Mouse (Mus musculus) testis, adult 2 months (tissue): ENCODE measurements around the gene 9930111J21Rik1. TPM values are rescaled to one million over a fixed set of nuclear protein-coding genes. Genes with fewer than 3 reads are reported as not detected.
"Not testable (repeated sequence)": the region's sequence is repeated elsewhere in the genome, so short reads cannot be mapped to it uniquely, and the experiment has no call there.

Experiments used
- H3K27ac ChIP-seq: fragments of 200-500 bp; 2 replicates; pipeline ENCODE4 v1.5.1; 2012; ENCODE audit warnings: low read depth, low read length; ENCODE audit not compliant: control insufficient read depth, insufficient read depth
- H3K27me3 ChIP-seq: fragments of 200-500 bp; 2 replicates; pipeline ENCODE4 v1.6.1; 2012; ENCODE audit warnings: mild to moderate bottlenecking, low read length, moderate library complexity; ENCODE audit not compliant: control insufficient read depth, insufficient read depth
- H3K36me3 ChIP-seq: fragments of 200-500 bp; 2 replicates; pipeline ENCODE4 v1.6.1; 2012; ENCODE audit warnings: mild to moderate bottlenecking, low read length; ENCODE audit not compliant: control insufficient read depth, insufficient read depth
- H3K4me1 ChIP-seq: fragments of 200-500 bp; 2 replicates; pipeline ENCODE4 v1.6.1; 2012; ENCODE audit warnings: low read length; ENCODE audit not compliant: control insufficient read depth, insufficient read depth
- H3K4me3 ChIP-seq: fragments of 200-500 bp; 2 replicates; pipeline ENCODE4 v1.5.1; 2012; ENCODE audit warnings: low read depth, mild to moderate bottlenecking, low read length, moderate library complexity, mixed read lengths; ENCODE audit not compliant: control insufficient read depth
- polyA plus RNA-seq: library from polyadenylated mRNA; depleted of rRNA; stranded (reverse); fragments of >200 nt; gene quantifications from 2 replicates; pipeline ENCODE4 v1.2.3, GENCODE M21; 2012

The 9930111J21Rik1 gene
- polyA plus RNA-seq, 1 experiment: not detected

GRCm38 (mm10) chr11:48978240-48978939, 808 bp downstream of the 9930111J21Rik1 start, which contains the start of gene Olfr56:
TSS of gene Olfr56 (plus strand) at chr11:48978889.
- H3K27ac ChIP-seq, H3K36me3 ChIP-seq, H3K4me3 ChIP-seq, H3K27me3 ChIP-seq, H3K4me1 ChIP-seq: not testable (repeated sequence)

GRCm38 (mm10) chr11:48974686-48975085, 4.5 kb downstream of the 9930111J21Rik1 start:
- not testable (repeated sequence) for H3K27ac ChIP-seq, H3K27me3 ChIP-seq, H3K36me3 ChIP-seq, H3K4me3 ChIP-seq, H3K4me1 ChIP-seq

- not testable (repeated sequence) for H3K4me1 ChIP-seq, H3K36me3 ChIP-seq, H3K27ac ChIP-seq, H3K27me3 ChIP-seq, H3K4me3 ChIP-seq
Observed at GRCm38 (mm10) chr11:48946090-48946489, 33.1 kb downstream of the 9930111J21Rik1 start, which contains the start of gene Psme2b. TSS of gene Psme2b (minus strand) at chr11:48946190.

DNA sequence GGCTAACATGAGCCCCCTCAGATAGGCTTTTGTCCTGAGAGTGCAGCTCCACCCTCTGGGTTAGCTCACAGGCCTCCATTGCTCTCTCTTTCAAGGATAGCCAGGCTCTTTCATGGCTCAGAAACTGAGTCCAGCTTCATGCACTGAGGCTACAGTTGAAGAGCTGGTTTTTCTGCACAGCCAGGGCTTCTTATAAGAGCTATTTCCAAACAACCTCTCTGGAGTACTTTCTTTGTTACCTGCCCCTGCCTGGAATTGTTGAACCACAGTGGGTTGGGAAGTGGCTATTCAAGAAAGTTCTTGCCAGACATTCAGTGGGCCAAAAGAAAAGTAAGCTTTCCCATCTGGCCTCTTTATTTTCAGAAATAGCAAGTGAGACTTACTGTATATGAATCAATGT, 39.9 kb downstream of the 9930111J21Rik1 start:
- not testable (repeated sequence) for H3K36me3 ChIP-seq, H3K4me1 ChIP-seq, H3K27ac ChIP-seq, H3K27me3 ChIP-seq, H3K4me3 ChIP-seq

- H3K27ac ChIP-seq, H3K36me3 ChIP-seq, H3K27me3 ChIP-seq, H3K4me1 ChIP-seq, H3K4me3 ChIP-seq: not testable (repeated sequence)
Observed at GRCm38 (mm10) chr11:48935291-48935690, 43.9 kb downstream of the 9930111J21Rik1 start.

- not testable (repeated sequence) for H3K27ac ChIP-seq, H3K36me3 ChIP-seq, H3K27me3 ChIP-seq, H3K4me1 ChIP-seq, H3K4me3 ChIP-seq
Observed at GRCm38 (mm10) chr11:48933923-48934322, 45.3 kb downstream of the 9930111J21Rik1 start.

- not testable (repeated sequence) for H3K4me1 ChIP-seq, H3K27ac ChIP-seq, H3K27me3 ChIP-seq, H3K36me3 ChIP-seq, H3K4me3 ChIP-seq
Observed at GRCm38 (mm10) chr11:48933422-48933821, 45.8 kb downstream of the 9930111J21Rik1 start.

- H3K27ac ChIP-seq, H3K4me3 ChIP-seq, H3K4me1 ChIP-seq, H3K36me3 ChIP-seq, H3K27me3 ChIP-seq: not testable (repeated sequence)
Observed at GRCm38 (mm10) chr11:48928068-48928467, 51.1 kb downstream of the 9930111J21Rik1 start.

DNA sequence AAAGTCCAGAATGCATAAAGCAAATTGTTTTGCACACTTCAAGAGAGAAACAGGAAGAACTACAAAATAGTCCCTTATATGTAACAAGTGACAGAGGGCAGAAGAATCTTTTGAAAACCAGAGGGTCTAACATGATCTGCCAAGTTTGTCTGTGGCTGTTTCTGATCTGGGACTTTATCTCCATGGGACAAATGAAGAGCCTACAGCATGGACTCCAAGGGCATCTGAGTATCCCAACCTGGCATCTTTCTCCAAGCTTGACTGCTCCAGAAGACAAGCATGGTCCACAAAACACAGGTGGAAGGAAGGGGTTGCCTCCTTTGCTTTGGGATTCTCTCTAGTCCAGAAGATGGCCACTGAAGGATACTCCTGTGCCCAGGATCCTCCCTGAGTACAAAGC, 52.8 kb downstream of the 9930111J21Rik1 start:
- not testable (repeated sequence) for H3K4me3 ChIP-seq

GRCm38 (mm10) chr11:48923818-48924217, 55.4 kb downstream of the 9930111J21Rik1 start:
- not testable (repeated sequence) for H3K4me3 ChIP-seq, H3K4me1 ChIP-seq, H3K36me3 ChIP-seq, H3K27ac ChIP-seq, H3K27me3 ChIP-seq

More for the DNA sequence above, 52.8 kb downstream of the 9930111J21Rik1 start:
- not testable (repeated sequence) for H3K27me3 ChIP-seq, H3K27ac ChIP-seq, H3K36me3 ChIP-seq, H3K4me1 ChIP-seq
